Mouse (Mus musculus) cerebellum, adult 11 months (tissue): ENCODE results near the gene Nit1.

Experiments used
- DNase-seq: peaks from one replicate; pipeline ENCODE4 v3.0.0; 2022

Nit1 gene

GRCm38 (mm10) chr1:171293351-171293750 lies 52.1 kb downstream of the Nit1 start:
- DNase-seq, result no peak

- no peak for DNase-seq
Observed at GRCm38 (mm10) chr1:171288328-171288727, 57.1 kb downstream of the Nit1 start.
